Mouse (Mus musculus) brown adipose tissue, adult 24 weeks (tissue): ENCODE results near the gene Lrrc2. TPM values are rescaled to one million over a fixed set of nuclear protein-coding genes. Genes with fewer than 3 reads are reported as not detected.

ENCODE experiments used
- polyA plus RNA-seq: library from polyadenylated mRNA; stranded (reverse); fragments of >200 nt; gene quantifications from 2 replicates; pipeline ENCODE4 v1.2.4, GENCODE M21; 2012; ENCODE audit not compliant: missing spikeins, insufficient read depth, insufficient read length

Gene Lrrc2
- polyA plus RNA-seq, 1 experiment: not detected

Other genes with a start within 250 kb of the Lrrc2 start
- gene Myl3, start 209.7 kb upstream of the Lrrc2 start, polyA plus RNA-seq: 17.2 and 23.5 TPM in 2 replicates
- gene Pth1r, start 204.4 kb upstream of the Lrrc2 start, polyA plus RNA-seq: 23.3 and 25.4 TPM in 2 replicates
- gene Prss42, start 153.4 kb upstream of the Lrrc2 start, polyA plus RNA-seq: not detected in 2 replicates
- not detected in 2 replicates for gene Prss44, start 137.6 kb upstream of the Lrrc2 start, polyA plus RNA-seq
- not detected in 2 replicates for gene Prss43, start 124.9 kb upstream of the Lrrc2 start, polyA plus RNA-seq
- not detected in 2 replicates for gene Prss45, start 117.0 kb upstream of the Lrrc2 start, polyA plus RNA-seq
- gene Prss46, start 107.0 kb upstream of the Lrrc2 start, polyA plus RNA-seq: not detected in 2 replicates
- not detected in 2 replicates for gene Prss50, start 93.6 kb upstream of the Lrrc2 start, polyA plus RNA-seq
- gene Als2cl, start 71.7 kb upstream of the Lrrc2 start, polyA plus RNA-seq: 5.7 and 9.0 TPM in 2 replicates
- 1.5 and 1.8 TPM in 2 replicates for gene Tmie, start 71.4 kb upstream of the Lrrc2 start, polyA plus RNA-seq
- gene Fam240a, start 34.7 kb upstream of the Lrrc2 start, polyA plus RNA-seq: not detected in 2 replicates
- not detected in 2 replicates for gene Tdgf1, start 5.4 kb upstream of the Lrrc2 start, polyA plus RNA-seq
- 2.2 and 3.3 TPM in 2 replicates for gene Rtp3, start 39.0 kb downstream of the Lrrc2 start, polyA plus RNA-seq
- gene Ltf, start 67.7 kb downstream of the Lrrc2 start, polyA plus RNA-seq: not detected in 2 replicates
- 1.3 and 1.6 TPM in 2 replicates for gene Ccrl2, start 106.0 kb downstream of the Lrrc2 start, polyA plus RNA-seq
- gene Lrrfip2, start 166.0 kb downstream of the Lrrc2 start, polyA plus RNA-seq: 36.9 and 43.5 TPM in 2 replicates